Mouse (Mus musculus) ES-Bruce4 (cell line): ENCODE data around the gene Gm3409.

Experiments used
- CTCF ChIP-seq: IDR thresholded peaks from one replicate; pipeline ENCODE4 v1.8.1; 2011; ENCODE audit warnings: low read depth, low read length
- POLR2A ChIP-seq: IDR thresholded peaks from one replicate; pipeline ENCODE4 v1.8.1; 2011; ENCODE audit warnings: low read length; ENCODE audit not compliant: insufficient read depth

DNA sequence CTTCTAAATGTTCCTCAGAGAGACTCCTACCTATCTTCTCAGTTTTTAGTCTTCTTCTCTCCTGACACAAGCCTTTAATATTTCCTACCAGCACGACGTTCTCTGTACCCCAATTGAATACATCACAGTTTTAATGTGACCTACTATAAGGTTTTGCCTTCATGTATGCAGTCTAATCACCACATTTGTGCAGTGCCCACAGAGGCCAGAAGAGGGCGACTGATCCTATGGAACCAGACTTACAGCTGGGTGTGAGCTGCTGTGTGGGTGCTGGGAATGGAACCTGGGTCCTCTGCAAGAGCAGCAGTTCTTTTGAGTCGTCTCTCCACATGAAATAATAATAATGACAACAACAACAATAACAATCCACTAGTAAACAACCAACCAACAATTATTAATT, 29.6 kb downstream of the Gm3409 start:
- TF ChIP-seq CTCF (peak; percentile 58), POLR2A (no peak)
